Mouse (Mus musculus) monocyte, adult 5-6 weeks (primary cell): ENCODE measurements at regions not wholly inside any gene's neighbourhood (a gene's known extent, or its start where the extent isn't known, plus 50 kb on each side); places are given as distances from the start of the nearest gene placed in this dataset.

ENCODE experiments used
- ATAC-seq: fragments of 153-309, 156-312 bp; replicated peaks from 2 replicates; pipeline ENCODE4 v1.8.0; 2017; ENCODE audit warnings: mild to moderate bottlenecking; ENCODE audit not compliant: low TSS enrichment, insufficient number of reproducible peaks, severe bottlenecking, poor library complexity, low FRiP score

DNA sequence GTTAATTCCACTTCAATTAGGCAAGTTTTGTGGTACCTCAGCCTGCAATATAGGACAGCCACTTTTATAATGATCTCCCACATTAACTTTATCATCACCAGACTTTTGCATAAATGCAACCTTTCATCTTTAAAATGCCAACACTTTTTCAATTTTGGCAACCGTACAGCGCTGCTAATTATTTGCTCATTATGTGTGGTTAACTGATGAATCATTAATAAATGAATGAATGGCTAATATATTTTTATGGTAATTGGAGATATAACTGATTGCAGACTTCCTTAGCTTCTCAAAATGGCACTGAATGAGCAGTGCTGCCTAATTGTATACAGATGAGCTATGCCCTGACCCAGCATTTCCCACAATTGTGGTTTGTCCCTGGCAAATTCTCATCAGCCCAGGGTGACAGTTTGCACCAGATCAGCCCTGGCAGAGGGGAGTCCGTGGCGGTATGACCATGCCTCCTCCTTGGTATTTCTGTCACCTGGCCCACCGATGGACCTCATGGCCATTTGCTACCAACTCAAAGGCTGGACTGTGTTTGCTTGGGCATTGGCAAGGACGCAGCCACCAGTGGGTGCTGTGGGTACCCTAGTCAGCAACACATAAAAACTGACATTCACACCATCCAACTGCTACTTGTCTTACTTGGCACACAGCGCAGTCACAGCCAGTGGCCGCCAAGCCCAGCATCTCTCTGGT is 173.7 kb upstream of the Lmo4 start:
- ATAC-seq, result no peak

DNA sequence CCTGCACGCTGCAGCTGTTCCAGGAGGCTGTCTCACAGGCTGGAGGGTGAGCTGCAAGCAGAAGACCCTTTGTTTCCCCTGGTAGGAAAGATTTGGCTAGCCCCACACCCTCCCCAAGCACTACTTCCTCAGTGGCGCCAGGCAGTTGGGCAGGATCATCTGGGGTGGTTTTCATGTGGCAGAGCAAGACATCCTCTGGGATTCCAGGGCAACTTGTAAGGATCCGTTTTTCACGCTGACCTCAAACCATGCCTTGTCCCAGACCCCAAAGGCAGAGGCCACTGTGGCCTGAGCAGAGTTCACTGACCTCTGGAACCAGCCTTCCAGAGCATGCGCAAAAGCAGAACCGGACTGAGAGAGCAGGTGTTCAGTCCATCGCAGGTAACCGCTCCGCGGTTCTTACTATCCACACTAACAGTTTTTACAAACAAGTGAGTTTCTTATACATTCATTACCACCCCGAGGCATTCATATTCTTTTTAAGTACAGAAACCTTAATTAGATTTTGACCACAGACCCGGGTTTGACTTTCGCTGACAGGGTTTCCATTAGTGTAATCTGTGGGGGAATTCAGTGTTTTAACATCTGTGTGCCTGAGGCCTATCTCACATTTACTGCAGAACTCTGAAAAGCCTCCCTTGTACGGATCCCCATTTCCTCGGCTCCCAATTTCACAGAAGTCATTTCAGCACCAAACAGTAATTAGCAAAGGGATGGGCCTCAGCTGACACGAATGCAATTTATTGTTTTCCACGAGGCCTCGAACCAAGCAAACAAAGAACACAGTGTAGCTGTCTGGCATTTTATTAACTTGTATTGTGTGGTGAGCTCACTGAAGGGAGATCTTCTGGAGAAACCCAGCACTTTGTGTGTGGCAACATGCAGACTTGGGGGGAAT is 172.9 kb upstream of the Lmo4 start:
- no peak for ATAC-seq

DNA sequence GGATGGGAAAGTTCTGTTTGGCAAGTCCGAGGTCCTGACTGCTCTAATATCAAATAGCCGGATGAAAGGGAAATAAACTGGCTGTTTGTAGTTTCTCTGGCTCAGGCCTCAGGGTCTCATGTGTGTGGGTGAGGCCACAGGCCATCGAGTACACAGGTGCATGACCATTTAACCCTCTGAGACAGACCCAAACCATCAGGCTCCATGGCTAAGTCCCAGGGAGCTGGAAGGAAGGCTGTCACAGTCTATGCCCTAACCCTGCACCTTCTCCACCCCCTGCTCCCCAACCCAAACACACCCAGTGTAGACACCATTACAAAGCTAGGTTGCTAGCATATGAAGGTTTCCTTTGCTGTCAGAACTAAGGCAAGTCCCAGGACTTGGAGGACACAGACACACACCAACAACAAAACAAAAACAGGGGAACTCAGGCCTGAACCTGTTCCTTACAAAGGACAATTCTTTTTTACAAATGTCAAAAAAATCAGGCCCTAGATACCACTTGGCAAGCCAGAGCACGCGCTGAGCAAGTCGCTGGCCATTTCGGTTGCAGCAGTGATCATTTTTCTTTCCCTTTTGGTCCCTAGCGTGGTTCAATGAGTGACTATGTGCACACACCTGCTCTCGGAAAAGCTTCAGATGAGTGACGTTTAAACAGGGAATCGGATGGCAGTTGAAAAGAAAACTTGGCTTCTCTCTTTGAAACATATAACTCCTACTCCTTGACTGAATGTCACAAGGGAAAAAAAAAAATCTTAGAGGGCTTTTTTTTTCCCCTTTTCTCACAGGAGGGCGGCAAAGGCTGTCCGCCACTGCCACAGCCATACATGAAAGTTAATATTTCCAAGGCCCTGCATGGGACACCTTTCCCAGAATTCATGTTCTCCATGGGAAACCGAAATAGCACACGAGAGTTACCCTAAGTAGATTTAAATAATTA is 171.7 kb upstream of the Lmo4 start:
- ATAC-seq, result no peak

DNA sequence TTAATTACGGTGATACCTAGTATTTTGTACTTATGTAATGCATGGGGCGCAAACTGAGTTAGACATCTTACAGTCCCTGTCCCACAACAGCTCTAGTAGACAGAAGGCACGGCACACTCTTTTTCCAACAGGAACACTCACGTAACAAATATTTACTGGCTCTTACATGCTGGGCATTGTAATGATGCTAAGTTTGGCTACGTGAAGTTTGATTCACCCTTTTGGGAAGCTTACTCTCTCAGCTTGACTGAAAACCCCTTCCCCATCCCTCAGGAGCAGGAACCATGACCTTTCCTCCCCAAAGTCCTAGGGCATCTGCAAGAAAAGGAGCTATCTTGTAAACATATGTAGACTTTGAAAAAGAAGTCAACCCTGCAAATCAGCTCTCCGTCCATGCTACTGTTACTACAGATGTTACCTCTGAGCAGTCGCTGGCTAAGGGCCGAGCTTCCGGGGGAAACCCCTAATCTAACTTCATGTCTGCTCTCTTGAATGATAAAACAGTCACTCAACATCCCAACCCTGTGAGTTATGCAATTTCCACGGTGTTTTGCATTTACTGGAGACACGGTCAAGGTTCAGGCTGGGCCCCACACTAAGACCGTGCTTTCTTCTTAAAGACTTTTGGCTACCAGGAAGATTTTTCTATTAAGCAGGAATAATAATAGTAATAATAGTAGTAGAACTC is 170.8 kb upstream of the Lmo4 start:
- ATAC-seq, result peak; percentile 44; the same call in 1 of the 2 replicates

DNA sequence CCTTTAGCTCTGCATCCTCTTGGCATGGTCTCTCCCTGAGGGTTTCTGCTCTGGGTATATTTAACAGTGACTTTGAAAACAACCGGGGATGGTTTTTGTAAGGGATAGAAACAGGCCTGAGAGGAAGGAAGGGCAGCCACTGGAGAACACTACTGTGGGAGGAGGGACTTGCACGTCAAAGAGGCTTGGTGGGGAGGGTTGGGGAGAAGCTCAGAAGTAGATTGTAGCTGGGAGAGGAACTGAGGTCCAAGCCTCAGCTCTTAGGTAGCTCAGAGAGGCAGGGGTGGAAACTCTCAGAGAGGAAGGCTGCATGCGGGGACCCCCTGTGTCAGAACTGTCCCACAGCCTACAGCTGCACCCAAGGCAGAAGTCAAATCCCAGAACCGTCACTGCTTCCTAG is 163.3 kb upstream of the Lmo4 start:
- ATAC-seq, result no peak

DNA sequence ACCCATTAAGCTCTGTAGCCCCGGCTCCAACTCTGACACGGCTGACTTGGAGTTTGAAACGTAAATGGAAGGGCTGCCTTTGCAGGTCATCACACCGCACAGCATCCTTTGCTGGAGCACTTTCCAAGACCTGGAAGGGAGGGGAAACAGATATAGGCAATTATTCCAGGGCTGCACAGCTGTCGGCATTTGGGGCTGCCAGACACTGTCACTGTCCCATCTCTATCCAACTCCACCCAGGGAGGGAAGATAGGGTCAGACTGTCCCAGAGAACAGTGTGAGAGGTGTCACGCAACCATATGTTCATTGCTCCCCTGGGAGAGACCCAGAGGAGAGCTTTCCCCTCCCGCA is 162.7 kb upstream of the Lmo4 start:
- no peak for ATAC-seq

DNA sequence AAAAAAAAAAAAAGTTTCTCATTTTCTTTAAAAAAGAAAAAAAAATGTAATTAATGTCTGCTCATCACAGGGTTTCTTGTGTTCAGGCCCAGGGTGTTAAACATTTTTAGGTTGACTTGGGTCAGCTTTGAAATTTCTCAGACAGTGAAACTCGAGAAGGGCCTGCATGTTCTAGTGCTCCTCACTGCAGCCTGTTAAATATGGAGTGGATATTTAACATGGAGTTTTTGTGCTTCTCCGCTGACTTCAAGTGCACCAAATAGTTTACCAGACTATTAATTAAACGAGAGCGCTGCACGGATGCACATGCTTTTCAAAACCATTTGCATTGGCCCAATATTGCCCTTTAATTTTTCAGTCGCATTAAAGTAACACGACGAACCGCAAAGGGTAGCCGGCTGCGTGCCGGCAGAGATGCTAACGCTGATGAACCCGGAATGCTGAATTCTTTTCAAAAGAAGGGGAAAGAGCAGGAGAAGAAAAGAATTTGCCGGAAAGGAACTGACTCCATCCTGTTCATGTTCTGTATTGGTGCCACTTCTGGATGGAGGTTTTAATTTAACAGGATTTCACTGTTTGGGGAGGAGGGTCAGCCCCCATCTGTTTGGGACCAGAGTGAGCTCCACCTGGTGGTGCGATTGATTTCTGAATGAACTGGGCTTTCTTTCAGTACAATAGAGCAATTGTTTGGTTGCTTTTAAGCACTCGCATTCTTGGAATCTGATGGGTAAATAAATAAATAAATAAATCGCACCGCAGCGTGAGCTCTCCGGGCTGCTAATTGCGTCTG is 162.2 kb upstream of the Lmo4 start:
- no peak for ATAC-seq

DNA sequence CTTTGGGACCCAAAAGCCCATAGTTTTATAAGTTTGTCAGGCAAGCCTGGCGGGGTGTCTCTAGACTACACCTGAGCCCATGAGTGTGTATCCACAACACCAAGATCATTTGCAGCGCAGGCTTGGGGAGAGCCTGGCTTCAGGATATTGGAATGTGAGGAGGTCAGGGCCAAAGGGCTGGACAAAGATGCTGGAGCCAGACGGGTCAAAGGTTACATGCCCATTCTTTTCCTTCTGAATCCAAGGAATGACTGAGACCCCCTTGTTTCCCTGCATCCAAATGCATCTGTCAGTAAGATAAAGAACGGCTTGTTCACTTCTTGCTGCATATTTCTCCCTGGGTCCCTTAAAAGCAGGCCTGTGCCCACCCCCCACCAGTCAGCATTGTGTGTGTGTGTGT is 160.9 kb upstream of the Lmo4 start:
- ATAC-seq, result no peak

DNA sequence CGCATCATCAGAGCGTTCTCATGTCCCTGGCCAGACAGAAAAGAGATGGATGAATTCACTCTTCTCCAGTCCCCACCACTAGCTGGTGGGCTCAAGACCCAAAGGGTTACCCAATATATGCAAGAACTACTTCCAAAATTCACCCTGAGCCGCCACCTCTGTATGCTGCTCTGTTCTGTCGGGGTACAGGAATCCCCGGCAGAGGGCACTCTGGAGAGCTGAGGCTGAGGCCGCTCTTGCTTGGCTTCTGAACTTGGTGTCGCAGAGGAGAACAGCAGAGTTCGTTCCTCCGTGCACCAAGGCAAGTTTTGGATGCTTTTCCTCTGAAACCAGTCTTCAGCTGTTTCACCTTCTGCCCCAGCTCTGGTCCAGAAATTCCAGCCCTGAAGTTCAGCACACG is 157.5 kb upstream of the Lmo4 start:
- no peak for ATAC-seq

DNA sequence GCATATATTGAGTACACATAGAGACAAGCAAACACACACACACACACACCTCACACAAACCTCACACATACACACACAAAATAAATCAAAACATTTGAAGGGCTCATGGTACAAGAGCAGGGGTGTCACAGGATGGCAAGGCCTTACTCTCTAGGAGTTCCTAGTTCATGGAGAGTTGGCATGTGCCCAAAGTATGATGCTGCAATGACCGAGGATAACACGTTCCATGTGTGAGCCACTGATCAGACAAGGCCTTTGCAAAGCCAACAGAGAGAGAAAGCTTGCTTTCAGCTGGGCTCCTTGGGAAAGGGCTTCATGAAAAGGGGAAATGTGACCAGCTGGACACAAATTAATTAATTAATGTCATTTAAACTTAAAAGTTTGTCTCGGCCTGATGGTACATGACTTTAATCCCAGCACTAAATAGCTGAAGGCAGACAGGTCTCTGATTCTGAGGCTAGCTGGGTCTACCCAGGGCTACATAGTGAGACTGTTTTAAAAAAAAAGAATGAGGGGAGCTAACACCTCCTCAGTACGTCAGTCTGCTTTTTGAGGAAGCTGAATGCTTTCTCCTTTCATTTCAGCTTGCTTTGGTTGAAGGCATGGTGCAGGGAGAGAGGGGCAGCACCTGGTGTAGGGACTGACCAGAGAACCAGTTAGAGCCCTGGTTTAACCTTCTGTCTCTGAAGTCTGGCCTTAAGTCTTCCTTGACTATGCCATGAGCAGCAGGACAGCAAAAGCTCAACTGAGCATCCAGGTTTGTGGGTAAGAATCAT is 156.4 kb upstream of the Lmo4 start:
- ATAC-seq, result no peak

DNA sequence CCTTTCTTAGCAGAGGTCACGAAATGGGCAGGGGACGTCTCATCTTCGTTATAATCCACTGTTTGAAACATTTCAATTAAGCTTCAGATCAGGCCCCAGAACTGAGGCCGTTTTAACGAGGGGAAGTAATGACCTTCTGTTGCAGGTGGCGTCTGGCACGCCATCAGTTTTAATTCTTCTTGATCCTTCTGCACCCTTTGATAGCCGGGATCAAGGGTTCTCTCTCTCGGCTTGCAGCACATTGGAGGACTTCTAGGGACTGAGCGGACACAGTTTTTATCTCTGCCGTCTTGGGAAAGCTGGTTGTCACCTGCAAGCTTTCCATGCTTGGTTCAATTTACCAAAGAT is 151.9 kb upstream of the Lmo4 start:
- no peak for ATAC-seq

DNA sequence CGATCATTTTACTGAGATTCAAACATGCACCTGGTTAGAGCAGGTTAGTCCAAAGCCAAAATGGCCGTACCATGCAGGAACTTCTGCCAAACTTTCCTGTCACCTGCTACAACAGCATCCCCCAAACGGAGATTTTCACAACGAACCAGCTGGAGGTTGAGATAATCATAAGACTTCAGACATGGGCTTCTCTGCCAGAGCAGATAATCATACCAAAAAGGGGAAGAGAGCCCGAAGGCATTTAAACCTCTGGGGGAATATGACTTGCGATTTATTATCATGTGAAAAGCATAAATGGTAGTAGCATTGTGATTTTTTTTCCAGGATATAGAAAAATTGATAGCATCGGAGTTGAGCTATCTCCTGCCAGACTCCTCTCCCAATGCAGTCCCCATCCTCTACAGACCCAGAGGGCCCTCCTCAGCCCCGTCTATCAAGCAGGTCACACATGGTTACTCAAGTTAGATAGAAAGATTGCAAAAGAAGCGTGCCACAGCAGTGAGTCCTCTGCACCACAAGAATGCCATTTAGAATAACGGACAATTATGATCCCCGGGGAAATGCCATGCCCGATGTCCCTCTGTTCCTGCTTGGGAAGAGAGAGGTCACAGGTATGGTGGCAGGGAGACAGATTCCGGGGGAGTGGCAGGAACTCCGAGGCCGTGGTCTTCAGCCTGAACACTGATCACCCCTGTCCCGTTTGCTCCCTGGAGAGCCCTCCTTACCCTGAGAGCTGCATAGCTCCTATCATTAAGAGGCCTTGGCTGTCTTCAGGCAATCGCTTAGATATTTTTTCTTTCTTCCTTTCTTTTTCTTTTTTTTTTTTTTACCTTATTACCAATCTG is 151.3 kb upstream of the Lmo4 start:
- ATAC-seq, result no peak

DNA sequence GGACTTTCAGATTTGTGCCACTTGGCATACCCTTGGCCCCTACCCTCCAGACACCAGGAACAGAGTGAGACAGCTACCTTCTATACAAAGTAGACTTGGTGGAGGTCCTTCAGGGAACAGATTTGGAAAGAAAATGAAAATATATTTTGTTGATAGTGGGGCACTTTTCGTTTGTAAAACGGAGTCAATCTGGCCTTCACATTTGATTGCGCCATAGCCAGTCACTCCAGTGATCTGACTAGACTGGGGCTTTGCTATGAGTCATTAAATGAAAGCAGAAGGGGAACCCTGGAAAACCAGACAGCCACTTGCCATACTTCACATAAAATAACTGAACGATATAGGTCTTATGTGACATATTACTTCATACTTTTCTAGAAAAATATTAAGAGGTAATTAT is 147.5 kb upstream of the Lmo4 start:
- peak; percentile 51 for ATAC-seq

DNA sequence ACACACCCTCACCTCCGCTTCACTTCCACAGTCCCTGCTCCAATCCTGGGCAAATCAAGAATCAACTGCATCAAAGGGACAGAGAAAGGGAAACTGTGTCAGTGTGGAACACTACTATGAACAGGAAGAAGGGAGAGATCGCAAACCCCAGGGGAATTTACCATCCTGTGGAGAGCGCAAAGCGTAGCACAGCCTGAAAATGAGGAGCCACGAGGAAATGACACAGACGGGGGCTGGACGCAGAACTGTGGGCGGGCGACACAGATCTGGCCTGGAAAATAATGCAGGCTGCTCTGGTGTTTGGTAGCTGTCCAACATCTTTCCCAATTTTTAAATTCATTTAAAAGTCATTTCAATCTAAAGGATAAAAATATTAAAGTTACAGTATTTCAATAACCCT is 143.4 kb upstream of the Lmo4 start:
- ATAC-seq, result no peak

DNA sequence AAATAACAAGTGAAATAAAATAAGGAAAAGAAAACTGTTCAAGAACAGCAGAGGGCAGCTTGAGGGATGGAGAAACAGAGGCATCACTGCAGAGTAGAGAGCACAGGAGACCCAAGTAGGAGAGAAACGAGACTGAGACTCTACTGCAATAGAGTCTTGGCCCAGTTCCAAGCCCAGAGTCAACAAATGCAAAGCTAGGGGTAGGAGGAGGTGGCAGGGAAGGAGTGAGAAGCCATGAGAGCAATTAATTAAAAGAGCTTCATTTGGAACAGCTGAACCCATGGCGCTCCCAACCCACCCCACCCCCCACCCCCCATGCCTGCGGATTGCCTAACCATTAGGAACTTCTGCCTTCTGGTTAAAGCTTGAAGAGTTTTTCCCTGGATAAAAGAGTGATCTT is 130.2 kb upstream of the Lmo4 start:
- no peak for ATAC-seq

DNA sequence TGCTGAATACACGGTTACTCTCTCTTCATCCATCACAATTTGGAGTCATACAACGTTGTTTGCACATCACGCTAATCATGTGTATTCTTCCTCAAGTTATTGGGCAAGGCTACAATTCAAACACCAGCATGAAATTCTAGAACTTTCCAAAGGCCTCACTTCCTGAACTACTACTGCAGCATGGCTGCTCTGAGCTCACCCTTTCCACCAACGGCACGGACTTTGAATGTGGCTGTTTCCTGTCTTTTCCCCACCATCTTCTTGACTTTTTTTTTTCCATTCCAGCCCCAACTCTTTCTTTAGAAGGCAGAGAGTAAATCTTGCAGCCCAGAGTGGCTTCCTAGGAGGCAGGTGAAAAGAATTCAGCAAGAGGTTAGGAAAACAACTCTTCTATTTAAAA is 129.2 kb upstream of the Lmo4 start:
- ATAC-seq, result no peak

DNA sequence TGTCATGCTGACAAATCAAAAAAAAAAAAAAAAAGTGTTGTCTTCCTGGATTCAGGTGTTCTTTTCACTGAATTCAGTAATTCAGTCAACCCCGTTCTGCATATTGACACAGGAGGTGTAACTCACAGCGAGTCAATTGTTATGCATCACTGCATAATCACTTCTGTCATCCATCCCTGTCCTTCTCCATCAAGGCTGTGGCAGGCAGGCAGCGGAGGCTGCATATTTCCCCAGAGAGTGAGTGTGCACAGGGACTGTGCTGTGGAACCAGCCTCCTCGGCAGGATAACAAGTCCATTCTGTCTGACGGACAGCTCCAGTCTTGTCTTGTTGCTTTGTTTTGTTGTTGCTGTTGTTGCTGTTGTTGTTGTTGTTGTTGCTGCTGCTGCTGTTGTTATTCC is 127.3 kb upstream of the Lmo4 start:
- no peak for ATAC-seq
